Mouse (Mus musculus): ENCODE data around the gene Ube2v1. TPM values are rescaled to one million over a fixed set of nuclear protein-coding genes. Genes with fewer than 3 reads are reported as not detected.

The Ube2v1 gene
- total RNA-seq, 2 experiments from 2014 or later: 236 to 257 TPM

GRCm38 (mm10) chr2:167564551-167565311, 67.2 kb downstream of the Ube2v1 start:
- no peak for DNase-seq (ENCODE audit: low spot score in 2 of 2)

DNA sequence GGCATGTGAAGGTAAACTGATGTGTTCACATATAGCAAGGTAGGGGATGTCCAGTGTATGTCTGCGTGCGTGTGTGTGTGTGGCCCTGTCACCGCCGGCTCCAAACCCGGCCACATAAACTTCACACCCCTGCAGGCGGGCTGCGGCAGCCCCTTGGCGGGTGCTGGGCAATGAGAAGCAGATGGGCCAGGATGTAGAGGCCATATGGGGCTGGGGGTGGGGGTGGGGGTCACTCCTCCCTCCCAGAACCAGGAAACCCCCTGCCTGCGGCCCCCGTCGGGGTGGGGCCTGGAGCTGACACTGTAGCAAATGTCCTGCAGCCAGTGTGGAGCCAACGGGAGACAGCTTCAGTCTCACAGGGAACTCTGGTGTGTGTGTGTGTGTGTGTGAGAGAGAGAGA, 68.2 kb downstream of the Ube2v1 start:
- DNase-seq (ENCODE audit: low spot score in 2 of 2): no peak

- DNase-seq (ENCODE audit: low spot score in 2 of 2): no peak
These were observed 68.9 kb downstream of the Ube2v1 start for GRCm38 (mm10) chr2:167563035-167563434.

DNA sequence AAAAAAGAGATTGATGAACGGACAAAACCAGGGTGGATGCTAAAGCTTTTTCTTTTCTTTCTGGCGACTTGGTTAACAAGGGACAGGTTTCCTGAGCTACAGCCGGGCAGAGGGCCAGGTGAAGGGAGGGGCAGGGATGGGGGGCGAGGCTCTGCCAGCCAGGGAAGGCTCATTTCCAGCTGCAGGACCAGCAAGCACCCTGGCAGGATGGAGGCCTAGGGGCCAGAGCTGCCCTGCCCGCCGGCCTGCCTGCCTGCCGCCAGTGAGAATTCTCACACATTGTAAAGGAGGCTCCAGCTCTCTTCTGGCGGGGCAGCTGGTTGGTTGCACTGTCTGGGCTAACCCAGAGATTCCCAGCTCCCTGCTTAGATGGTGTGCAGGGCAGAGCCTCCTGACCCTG, 69.8 kb downstream of the Ube2v1 start:
- DNase-seq (ENCODE audit: low spot score in 2 of 2): peak in 1 of 2 experiments; percentile 45

- no peak for DNase-seq (ENCODE audit: low spot score in 2 of 2)
These were observed 72.5 kb downstream of the Ube2v1 start for GRCm38 (mm10) chr2:167559413-167559812.

Small RNAs within 50 kb of the gene (microRNA-seq; reads per million reads assigned to microRNA genes)
- gene Gm22355: 0 reads per million in 2 experiments

Other genes with a start within 250 kb of the Ube2v1 start
- 10 to 100 TPM; 33.6 to 35.0 TPM for gene Slc9a8, start 210.4 kb downstream of the Ube2v1 start, total RNA-seq (2021)
- 10 to 100 TPM; 31.1 to 34.1 TPM for gene Rnf114, start 139.4 kb downstream of the Ube2v1 start, total RNA-seq (2021)
- gene Spata2, start 139.2 kb downstream of the Ube2v1 start, total RNA-seq (2021): 10 to 100 TPM; 64.6 to 65.1 TPM
- gene Snai1, start 93.9 kb downstream of the Ube2v1 start, total RNA-seq (2021): 1 to 10 TPM; 1.5 to 1.7 TPM
- 10 to 100 TPM; 36.8 to 45.2 TPM for gene Gm20431, start 29.4 kb upstream of the Ube2v1 start, total RNA-seq (2021)
- 10 to 100 TPM; 12.2 to 13.6 TPM for gene Cebpb, start 56.8 kb upstream of the Ube2v1 start, total RNA-seq (2021)
- gene Tmem189, start 57.7 kb upstream of the Ube2v1 start, total RNA-seq (2021): 10 to 100 TPM; 55.6 to 55.9 TPM